Mouse (Mus musculus): ENCODE results near the gene Hepacam. TPM values are rescaled to one million over a fixed set of nuclear protein-coding genes. Genes with fewer than 3 reads are reported as not detected.

The Hepacam gene
- total RNA-seq, 1 experiment = 0.36 TPM

- Histone ChIP-seq H3K9me3 (ENCODE audit: control insufficient read depth, insufficient read depth, low read depth, low read length) (no peaks in the 10 kb centered on the region), H3K4me3 (ENCODE audit: insufficient read depth in 1 of 2, low read depth in 1 of 2, low read length in 2 of 2, poor library complexity in 1 of 2, severe bottlenecking in 1 of 2) (no peak overlapping the region), H3K9ac (ENCODE audit: insufficient read depth, low read depth, low read length, poor library complexity, severe bottlenecking) (no peak overlapping the region), H3K36me3 (ENCODE audit: control insufficient read depth, insufficient read depth, low read length, poor library complexity, severe bottlenecking) (no peaks in the 10 kb centered on the region), H3K27ac (ENCODE audit: insufficient read depth, low read depth, low read length, poor library complexity, severe bottlenecking) (no peak overlapping the region), H3K4me1 (ENCODE audit: control insufficient read depth in 2 of 2, insufficient read depth in 2 of 2, low read length in 2 of 2, poor library complexity in 1 of 2) (peaks cover 0 to 2% of the 10 kb centered on the region in 2 experiments; a peak in 2 of 4 replicates)
- no peak for DNase-seq (ENCODE audit: low read depth, low spot score)
- TF ChIP-seq CHD2 (IDR thresholded peaks at IDR 0.05; ENCODE audit: low read depth, low read length) = no peak
- no peak for TF ChIP-seq ZC3H11A (IDR thresholded peaks at IDR 0.05; ENCODE audit: borderline replicate concordance, low read depth, low read length)
- no peak for TF ChIP-seq HCFC1 (IDR thresholded peaks at IDR 0.05; ENCODE audit: borderline replicate concordance, insufficient read depth, low read length)
- TF ChIP-seq MAFK (IDR thresholded peaks at IDR 0.05; ENCODE audit: insufficient read depth, low read depth, low read length) = no peak
- TF ChIP-seq ZNF384 (IDR thresholded peaks at IDR 0.05; ENCODE audit: low read depth, low read length) = no peak
- in situ Hi-C loops (cut with MboI; ENCODE audit: low sequenced_read_pairs in 2 of 2, unreplicated experiment in 2 of 2) = no loop called here
These were observed 8.3 kb upstream of the Hepacam start for GRCm38 (mm10) chr9:37358713-37359330.

DNA sequence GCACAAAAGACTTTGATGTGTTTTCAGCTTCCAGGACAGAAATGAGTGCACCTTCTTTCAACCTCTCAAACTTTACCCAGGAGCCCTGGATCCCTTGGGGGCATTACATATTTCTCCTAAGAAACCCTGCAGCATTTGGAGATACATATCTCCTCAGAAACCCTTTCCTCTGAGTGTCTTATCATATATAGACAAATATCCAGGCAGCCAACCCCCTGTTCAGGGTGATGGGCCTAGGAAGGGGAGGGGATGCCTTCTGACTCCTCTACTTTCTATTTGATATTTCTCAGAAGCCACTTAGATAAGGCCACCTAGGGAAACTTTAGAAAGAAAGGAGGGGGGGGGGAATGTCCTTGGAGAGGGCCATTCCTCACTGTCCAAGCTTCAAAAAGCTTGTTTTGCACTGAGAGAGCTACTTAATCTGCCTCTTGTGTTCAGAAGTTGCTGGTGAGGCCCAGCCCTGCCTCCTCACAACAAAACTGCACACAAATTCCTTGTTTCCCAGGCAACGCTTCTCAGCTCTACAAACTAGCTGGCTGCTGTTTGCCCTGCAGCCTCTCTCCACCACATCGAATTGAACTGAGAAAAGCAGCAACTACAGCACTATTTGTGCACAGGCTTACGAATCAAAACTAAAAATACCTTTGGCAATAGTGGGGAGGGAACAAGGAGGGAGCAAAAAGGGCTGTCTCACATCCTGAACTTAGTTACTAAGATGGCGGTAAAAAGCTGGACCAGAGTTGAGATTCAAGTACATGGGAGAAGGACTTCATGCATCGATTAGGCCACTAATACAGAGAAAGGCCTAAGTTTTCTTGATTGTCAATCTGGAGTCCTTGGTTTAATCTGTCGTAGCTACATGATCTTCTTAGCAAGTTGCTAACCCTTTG, 7.6 kb upstream of the Hepacam start:
- in situ Hi-C loops (cut with MboI; ENCODE audit: low sequenced_read_pairs in 2 of 2, unreplicated experiment in 2 of 2) = no loop called here
- no peak overlapping the region for H3K27ac ChIP-seq (ENCODE audit: insufficient read depth, low read depth, low read length, poor library complexity, severe bottlenecking)
- H3K4me1 ChIP-seq (ENCODE audit: control insufficient read depth in 2 of 2, insufficient read depth in 2 of 2, low read length in 2 of 2, poor library complexity in 1 of 2) = peaks cover 0 to 2% of the 10 kb centered on the region in 2 experiments; a peak in 2 of 4 replicates
- no peak overlapping the region for H3K4me3 ChIP-seq (ENCODE audit: insufficient read depth in 1 of 2, low read depth in 1 of 2, low read length in 2 of 2, poor library complexity in 1 of 2, severe bottlenecking in 1 of 2)
- no peaks in the 10 kb centered on the region for H3K36me3 ChIP-seq (ENCODE audit: control insufficient read depth, insufficient read depth, low read length, poor library complexity, severe bottlenecking)
- H3K9me3 ChIP-seq (ENCODE audit: control insufficient read depth, insufficient read depth, low read depth, low read length) = no peaks in the 10 kb centered on the region
- no peak for DNase-seq (ENCODE audit: low read depth, low spot score)
- TF ChIP-seq ZNF384 (IDR thresholded peaks at IDR 0.05; ENCODE audit: low read depth, low read length) (no peak), MAFK (IDR thresholded peaks at IDR 0.05; ENCODE audit: insufficient read depth, low read depth, low read length) (no peak), ZC3H11A (IDR thresholded peaks at IDR 0.05; ENCODE audit: borderline replicate concordance, low read depth, low read length) (no peak), CHD2 (IDR thresholded peaks at IDR 0.05; ENCODE audit: low read depth, low read length) (no peak), HCFC1 (IDR thresholded peaks at IDR 0.05; ENCODE audit: borderline replicate concordance, insufficient read depth, low read length) (no peak)
- H3K9ac ChIP-seq (ENCODE audit: insufficient read depth, low read depth, low read length, poor library complexity, severe bottlenecking) = no peak overlapping the region

- TF ChIP-seq HCFC1 (IDR thresholded peaks at IDR 0.05; ENCODE audit: borderline replicate concordance, insufficient read depth, low read length) = no peak
- TF ChIP-seq MAFK (IDR thresholded peaks at IDR 0.05; ENCODE audit: insufficient read depth, low read depth, low read length) = no peak
- no peak for TF ChIP-seq ZC3H11A (IDR thresholded peaks at IDR 0.05; ENCODE audit: borderline replicate concordance, low read depth, low read length)
- no peak for TF ChIP-seq CHD2 (IDR thresholded peaks at IDR 0.05; ENCODE audit: low read depth, low read length)
- no peak for TF ChIP-seq ZNF384 (IDR thresholded peaks at IDR 0.05; ENCODE audit: low read depth, low read length)
These were observed 5.1 kb upstream of the Hepacam start for GRCm38 (mm10) chr9:37362084-37362483.

DNA sequence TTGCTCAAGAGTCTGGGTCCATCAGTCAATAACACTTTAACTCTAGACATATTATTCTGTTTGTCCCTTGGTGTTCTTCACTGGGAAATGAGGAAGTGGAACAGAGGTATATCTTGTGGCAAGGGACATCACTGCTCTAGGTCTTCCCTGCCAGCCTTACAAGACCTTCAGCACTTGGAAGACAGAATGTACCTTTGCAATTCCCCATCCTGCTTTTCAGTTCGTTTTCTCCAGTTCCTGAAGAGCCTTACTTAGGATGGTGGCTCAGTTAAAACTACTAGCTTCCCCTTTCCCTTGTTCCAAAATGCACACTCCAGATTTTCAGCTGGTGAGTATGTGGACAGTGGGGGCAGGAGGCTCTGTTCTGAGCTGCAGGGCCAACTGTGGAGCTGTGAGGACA, 4.3 kb upstream of the Hepacam start:
- no peak overlapping the region for H3K9ac ChIP-seq (ENCODE audit: insufficient read depth, low read depth, low read length, poor library complexity, severe bottlenecking)
- no peak overlapping the region for H3K4me3 ChIP-seq (ENCODE audit: insufficient read depth in 1 of 2, low read depth in 1 of 2, low read length in 2 of 2, poor library complexity in 1 of 2, severe bottlenecking in 1 of 2)
- in situ Hi-C loops (cut with MboI; ENCODE audit: low sequenced_read_pairs in 2 of 2, unreplicated experiment in 2 of 2) = no loop called here
- peaks cover 0 to 4% of the 10 kb centered on the region in 2 experiments; a peak in 2 of 4 replicates for H3K4me1 ChIP-seq (ENCODE audit: control insufficient read depth in 2 of 2, insufficient read depth in 2 of 2, low read length in 2 of 2, poor library complexity in 1 of 2)
- no peak for DNase-seq (ENCODE audit: low read depth, low spot score)
- no peaks in the 10 kb centered on the region for H3K9me3 ChIP-seq (ENCODE audit: control insufficient read depth, insufficient read depth, low read depth, low read length)
- TF ChIP-seq CHD2 (IDR thresholded peaks at IDR 0.05; ENCODE audit: low read depth, low read length) = no peak
- no peak for TF ChIP-seq HCFC1 (IDR thresholded peaks at IDR 0.05; ENCODE audit: borderline replicate concordance, insufficient read depth, low read length)
- no peak overlapping the region for H3K27ac ChIP-seq (ENCODE audit: insufficient read depth, low read depth, low read length, poor library complexity, severe bottlenecking)
- no peaks in the 10 kb centered on the region for H3K36me3 ChIP-seq (ENCODE audit: control insufficient read depth, insufficient read depth, low read length, poor library complexity, severe bottlenecking)

More at GRCm38 (mm10) chr9:37362084-37362483, 5.1 kb upstream of the Hepacam start:
- peaks cover 0 to 2% of the 10 kb centered on the region in 2 experiments; a peak in 2 of 4 replicates for H3K4me1 ChIP-seq (ENCODE audit: control insufficient read depth in 2 of 2, insufficient read depth in 2 of 2, low read length in 2 of 2, poor library complexity in 1 of 2)
- no peak overlapping the region for H3K27ac ChIP-seq (ENCODE audit: insufficient read depth, low read depth, low read length, poor library complexity, severe bottlenecking)
- DNase-seq (ENCODE audit: low read depth, low spot score) = no peak
- no peak overlapping the region for H3K4me3 ChIP-seq (ENCODE audit: insufficient read depth in 1 of 2, low read depth in 1 of 2, low read length in 2 of 2, poor library complexity in 1 of 2, severe bottlenecking in 1 of 2)
- no peaks in the 10 kb centered on the region for H3K36me3 ChIP-seq (ENCODE audit: control insufficient read depth, insufficient read depth, low read length, poor library complexity, severe bottlenecking)
- no peaks in the 10 kb centered on the region for H3K9me3 ChIP-seq (ENCODE audit: control insufficient read depth, insufficient read depth, low read depth, low read length)
- in situ Hi-C loops (cut with MboI; ENCODE audit: low sequenced_read_pairs in 2 of 2, unreplicated experiment in 2 of 2) = no loop called here
- H3K9ac ChIP-seq (ENCODE audit: insufficient read depth, low read depth, low read length, poor library complexity, severe bottlenecking) = no peak overlapping the region
